In genomic region chr10:39173077-39173476, GRCm38 (mm10) we compare ENCODE assay signal across 9 mouse cellular contexts. TPM values are rescaled to one million over a fixed set of nuclear protein-coding genes. Genes with fewer than 3 reads are reported as not detected.
DNase-seq lines count a peak whose midpoint lies in the region; ATAC-seq lines count a peak whose summit lies in the region.
"Had no signal": no experiment of that assay in that cellular context is flagged by ENCODE, and none has a peak within 500 bp of the region (broad histone marks: within the 10 kb centered on the region; RNA-seq: fewer than 3 reads in every experiment).

No protein-coding gene starts in this region.

- no peaks in the 10 kb centered on the region for H3K9me3 ChIP-seq in hindbrain, embryonic 15.5 days
- H3K9me3 ChIP-seq in liver, embryonic 11.5 days (ENCODE audit: control insufficient read depth, low read length): no peaks in the 10 kb centered on the region
- no peaks in the 10 kb centered on the region for H3K9me3 ChIP-seq in neural tube, embryonic 15.5 days (replicated peaks)

- ATAC-seq in hindbrain, embryonic 15.5 days (ENCODE audit: low FRiP score, low read depth): no peak
- no peak for ATAC-seq in liver, embryonic 11.5 days (replicated peaks; ENCODE audit: low FRiP score)
- no peak for ATAC-seq in neural tube, embryonic 15.5 days (ENCODE audit: low FRiP score)

- WGBS in hindbrain, embryonic 15.5 days: 21% methylated on average over 13 of the region's 13 CpGs
- WGBS in liver, embryonic 11.5 days: 46% methylated on average over 13 of the region's 13 CpGs
- 14% methylated on average over 13 of the region's 13 CpGs for WGBS in neural tube, embryonic 15.5 days

- no peaks in the 10 kb centered on the region for H3K36me3 ChIP-seq in hindbrain, embryonic 15.5 days
- H3K36me3 ChIP-seq in liver, embryonic 11.5 days (ENCODE audit: control insufficient read depth, insufficient read depth, low read length): no peaks in the 10 kb centered on the region
- H3K36me3 ChIP-seq in neural tube, embryonic 15.5 days: no peaks in the 10 kb centered on the region

- H3K27ac ChIP-seq in hindbrain, embryonic 15.5 days (replicated peaks): peak overlapping the region; percentile 97
- no peak overlapping the region for H3K27ac ChIP-seq in liver, embryonic 11.5 days (ENCODE audit: low read depth, low read length)
- H3K27ac ChIP-seq in neural tube, embryonic 15.5 days (replicated peaks): peak overlapping the region; percentile 98

- intact Hi-C loops in left cerebral cortex, postnatal 4 days (cut with DNase I): loop anchor here (5.0 to 10.0 kb wide), 3 partner anchors 59 to 559 kb away; partner anchors contain the start of gene Rev3l

- no peak overlapping the region for H3K4me3 ChIP-seq in hindbrain, embryonic 15.5 days
- H3K4me3 ChIP-seq in liver, embryonic 11.5 days (ENCODE audit: low read depth, low read length): no peak overlapping the region
- peak overlapping the region; percentile 5; the same call in 1 of the 2 replicates for H3K4me3 ChIP-seq in neural tube, embryonic 15.5 days (replicated peaks)

- peaks cover 30% of the 10 kb centered on the region for H3K4me1 ChIP-seq in hindbrain, embryonic 15.5 days (replicated peaks)
- peaks cover 5% of the 10 kb centered on the region; the same call in 1 of the 2 replicates for H3K4me1 ChIP-seq in liver, embryonic 11.5 days (replicated peaks; ENCODE audit: control insufficient read depth, insufficient read depth, low read length)
- H3K4me1 ChIP-seq in neural tube, embryonic 15.5 days: peaks cover 43% of the 10 kb centered on the region

- peak; percentile 37 for DNase-seq in left cerebral cortex, postnatal 4 days
- DNase-seq in left cerebral cortex, adult 8-10 months (ENCODE audit: low spot score in 2 of 2): no peak
- peak; percentile 56 for DNase-seq in gastrocnemius, postnatal 10 days
- no peak for DNase-seq in liver, embryonic 11.5 days (ENCODE audit: low spot score)
- DNase-seq in urinary bladder, adult 2 months (ENCODE audit: low spot score): no peak
- DNase-seq in c-Kit-positive CD71-positive TER-119-positive erythroid progenitor cells, embryonic 14.5 days (ENCODE audit: low spot score): no peak

- no peak overlapping the region for H3K9ac ChIP-seq in hindbrain, embryonic 15.5 days
- H3K9ac ChIP-seq in liver, embryonic 11.5 days (ENCODE audit: low read depth, low read length): no peak overlapping the region
- no peak overlapping the region; the same call in 1 of the 2 replicates for H3K9ac ChIP-seq in neural tube, embryonic 15.5 days (replicated peaks)

- no peaks in the 10 kb centered on the region for H3K27me3 ChIP-seq in hindbrain, embryonic 15.5 days
- no peaks in the 10 kb centered on the region for H3K27me3 ChIP-seq in liver, embryonic 11.5 days (replicated peaks; ENCODE audit: control insufficient read depth, insufficient read depth, low read length)
- H3K27me3 ChIP-seq in neural tube, embryonic 15.5 days (replicated peaks): no peaks in the 10 kb centered on the region

- H3K4me2 ChIP-seq in hindbrain, embryonic 15.5 days: peak overlapping the region; percentile 72
- peak overlapping the region; percentile 77; the same call in 1 of the 2 replicates for H3K4me2 ChIP-seq in liver, embryonic 11.5 days
- peak overlapping the region; percentile 79 for H3K4me2 ChIP-seq in neural tube, embryonic 15.5 days

RNA-seq across cellular contexts. Expression of gene Ccn6, which starts 9.5 kb away (rescaled TPM):
- 1 to 10 TPM in 1 of 2 experiments, under 1 TPM in 1; 0.54 to 1.2 TPM for total RNA-seq in left cerebral cortex, postnatal 4 days (2021)
- total RNA-seq in left cerebral cortex, adult 8-10 months (2022): under 1 TPM in 3 of 4 experiments, not detected in 1; 0.35 to 0.59 (median 0.55) TPM
- total RNA-seq in gastrocnemius, postnatal 10 days (2021): under 1 TPM; 0.16 to 0.47 TPM
- polyA plus RNA-seq in hindbrain, embryonic 15.5 days (2015; fragmentation: Nextera tagmentation; extraction: Ambion mirVana): 0.36 and 0.43 TPM in 2 replicates
- polyA plus RNA-seq in liver, embryonic 11.5 days (2014; fragmentation: Nextera tagmentation; extraction: Ambion mirVana): 0.29 TPM in 1 of 2 replicates, not detected in the other
- polyA plus RNA-seq in neural tube, embryonic 15.5 days (2015; fragmentation: Nextera tagmentation; extraction: Ambion mirVana): 0.65 and 0.69 TPM in 2 replicates
- polyA plus RNA-seq in urinary bladder, adult 2 months (2012; rRNA removed): 0.25 and 0.26 TPM in 2 replicates
- total RNA-seq: G1E had no signal
- polyA plus RNA-seq: G1E had no signal

RNA-seq across cellular contexts. Expression of gene Tube1, which starts 39.3 kb away (rescaled TPM):
- total RNA-seq in left cerebral cortex, postnatal 4 days (2021): 1 to 10 TPM; 6.0 to 7.5 TPM
- 1 to 10 TPM; 2.1 to 2.9 (median 2.2) TPM for total RNA-seq in left cerebral cortex, adult 8-10 months (2022)
- total RNA-seq in gastrocnemius, postnatal 10 days (2021): 1 to 10 TPM; 1.6 to 2.0 TPM
- polyA plus RNA-seq in hindbrain, embryonic 15.5 days (2015; fragmentation: Nextera tagmentation; extraction: Ambion mirVana): 6.6 and 8.6 TPM in 2 replicates
- polyA plus RNA-seq in liver, embryonic 11.5 days (2014; fragmentation: Nextera tagmentation; extraction: Ambion mirVana): 16.4 and 17.8 TPM in 2 replicates
- polyA plus RNA-seq in neural tube, embryonic 15.5 days (2015; fragmentation: Nextera tagmentation; extraction: Ambion mirVana): 7.1 and 10.2 TPM in 2 replicates
- polyA plus RNA-seq in urinary bladder, adult 2 months (2012; rRNA removed): 2.2 and 2.8 TPM in 2 replicates

RNA-seq across cellular contexts. Expression of gene Fam229b, which starts 39.4 kb away (rescaled TPM):
- 10 to 100 TPM; 10.7 to 13.4 TPM for total RNA-seq in left cerebral cortex, postnatal 4 days (2021)
- total RNA-seq in left cerebral cortex, adult 8-10 months (2022): 10 to 100 TPM; 12.8 to 16.9 (median 15.3) TPM
- 1 to 10 TPM; 4.6 to 4.8 TPM for total RNA-seq in gastrocnemius, postnatal 10 days (2021)
- polyA plus RNA-seq in hindbrain, embryonic 15.5 days (2015; fragmentation: Nextera tagmentation; extraction: Ambion mirVana): 28.0 and 33.6 TPM in 2 replicates
- 3.0 and 4.1 TPM in 2 replicates for polyA plus RNA-seq in liver, embryonic 11.5 days (2014; fragmentation: Nextera tagmentation; extraction: Ambion mirVana)
- polyA plus RNA-seq in neural tube, embryonic 15.5 days (2015; fragmentation: Nextera tagmentation; extraction: Ambion mirVana): 23.8 and 36.8 TPM in 2 replicates
- polyA plus RNA-seq in urinary bladder, adult 2 months (2012; rRNA removed): 5.9 and 7.3 TPM in 2 replicates

Comparison
In these comparisons a context has a peak if more than half of its experiments do, and no peak if none do; other contexts are left out.
1. DNase-seq: peak in left cerebral cortex, postnatal 4 days (single experiment) and gastrocnemius, postnatal 10 days (single experiment); none in left cerebral cortex, adult 8-10 months (0 of 2), liver, embryonic 11.5 days (single experiment), urinary bladder, adult 2 months (single experiment) and c-Kit-positive CD71-positive TER-119-positive erythroid progenitor cells, embryonic 14.5 days (single experiment).
2. Peak in every context shown above with its lines, with median percentiles within 50 percentile points of each other: H3K4me2 ChIP-seq.